Mouse (Mus musculus): ENCODE measurements around the gene Cdk4.

GRCm38 (mm10) chr10:127062503-127062902 is 831 bp upstream of the Cdk4 start:
- no peak for TF ChIP-seq CTCF (IDR thresholded peaks at IDR 0.05; ENCODE audit: borderline replicate concordance, insufficient read depth, low read length)
- TF ChIP-seq POLR2A (IDR thresholded peaks at IDR 0.05; ENCODE audit: low read depth, low read length), result no peak
